Mouse (Mus musculus): ENCODE results near the gene Spp1. TPM values are rescaled to one million over a fixed set of nuclear protein-coding genes. Genes with fewer than 3 reads are reported as not detected.

The Spp1 gene
- total and polyA plus RNA-seq, 3 experiments: 0.36 to 1.7 (median 0.39) TPM

DNA sequence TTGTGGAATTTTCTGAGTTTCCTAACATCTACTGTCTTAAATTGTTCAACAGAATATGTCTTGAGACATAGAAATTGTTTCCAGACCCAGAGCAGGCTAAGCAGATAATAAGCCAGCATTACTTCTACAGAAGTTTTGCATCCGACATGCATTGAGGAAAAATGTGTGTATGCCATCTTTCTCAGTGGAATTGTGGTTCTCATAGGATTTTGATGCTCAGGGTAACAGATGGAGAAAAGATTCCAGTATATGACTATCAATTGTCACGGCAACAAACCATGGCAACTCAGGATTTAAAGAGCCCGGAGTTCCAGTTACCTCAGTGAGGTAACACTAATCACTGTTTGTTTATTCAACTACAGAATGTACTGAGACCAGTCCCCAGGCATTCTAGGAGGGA lies 29.9 kb upstream of the Spp1 start:
- no peak overlapping the region for H3K27ac ChIP-seq
- H3K79me2 ChIP-seq (replicated peaks; ENCODE audit: control insufficient read depth, insufficient read depth, low read length): no peaks in the 10 kb centered on the region
- no peak overlapping the region for H3K4me3 ChIP-seq
- H3K4me1 ChIP-seq (ENCODE audit: control insufficient read depth, insufficient read depth, low read length): no peaks in the 10 kb centered on the region
- no peaks in the 10 kb centered on the region for H3K36me3 ChIP-seq (ENCODE audit: control insufficient read depth, insufficient read depth, low read length)
- H3K9ac ChIP-seq (ENCODE audit: low read depth, low read length): no peak overlapping the region
- intact Hi-C loops (cut with DNase I): no loop called here
- no peaks in the 10 kb centered on the region for H3K27me3 ChIP-seq (ENCODE audit: control insufficient read depth, insufficient read depth, low read length)
- WGBS: 84% methylated on average over 3 of the region's 3 CpGs
- DNase-seq: no peak
- no peak for TF ChIP-seq POLR2A (IDR thresholded peaks at IDR 0.05; ENCODE audit: insufficient read depth, low read depth, low read length)

- Histone ChIP-seq H3K4me3 (no peak overlapping the region), H3K36me3 (ENCODE audit: control insufficient read depth, insufficient read depth, low read length) (no peaks in the 10 kb centered on the region), H3K79me2 (replicated peaks; ENCODE audit: control insufficient read depth, insufficient read depth, low read length) (no peaks in the 10 kb centered on the region), H3K4me1 (ENCODE audit: control insufficient read depth, insufficient read depth, low read length) (no peaks in the 10 kb centered on the region), H3K9ac (ENCODE audit: low read depth, low read length) (no peak overlapping the region), H3K27me3 (ENCODE audit: control insufficient read depth, insufficient read depth, low read length) (no peaks in the 10 kb centered on the region), H3K27ac (no peak overlapping the region)
- 36% methylated on average over 3 of the region's 3 CpGs for WGBS
- intact Hi-C loops (cut with DNase I): no loop called here
- no peak for TF ChIP-seq EP300 (IDR thresholded peaks at IDR 0.05; ENCODE audit: insufficient read depth, low read depth, low read length)
- no peak for TF ChIP-seq POLR2A (IDR thresholded peaks at IDR 0.05; ENCODE audit: insufficient read depth, low read depth, low read length)
- TF ChIP-seq CTCF (IDR thresholded peaks at IDR 0.05): no peak
- DNase-seq: no peak
These were observed 28.2 kb upstream of the Spp1 start for GRCm38 (mm10) chr5:104406756-104407155.

DNA sequence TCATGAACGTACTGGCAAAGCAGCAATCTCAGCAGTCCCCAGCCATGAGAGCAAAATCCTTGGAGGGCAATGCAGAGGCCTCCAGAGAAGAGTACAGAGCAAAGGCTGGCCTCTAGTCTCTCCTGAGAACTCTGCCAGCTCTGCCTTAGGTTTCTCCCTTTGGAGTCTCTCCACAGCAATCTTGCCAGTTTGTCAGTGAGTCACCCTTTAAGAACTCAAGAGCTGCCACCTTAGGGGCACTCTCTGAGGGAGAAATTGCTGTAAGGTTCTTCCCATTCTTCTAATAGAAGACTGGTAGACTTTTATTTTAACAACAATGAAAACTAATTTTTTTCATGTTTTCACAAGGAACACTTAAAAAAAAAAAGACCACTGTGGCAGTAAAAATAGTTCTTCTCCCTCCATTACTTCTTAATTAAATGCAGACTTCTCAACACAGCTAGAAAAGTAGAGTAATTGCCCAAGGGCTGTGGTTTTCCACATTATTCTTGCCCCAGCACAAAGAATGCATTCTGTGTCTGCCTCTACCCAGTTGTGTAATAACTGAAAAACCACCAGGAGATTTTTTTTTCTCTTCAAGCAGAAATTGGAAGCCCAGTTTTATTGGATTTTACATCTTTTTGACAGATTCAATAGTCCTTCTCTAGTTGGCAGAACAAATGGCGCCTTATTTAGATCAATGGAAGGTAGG lies 27.2 kb upstream of the Spp1 start:
- no peaks in the 10 kb centered on the region for H3K4me1 ChIP-seq (ENCODE audit: control insufficient read depth, insufficient read depth, low read length)
- no peak overlapping the region for H3K27ac ChIP-seq
- DNase-seq: no peak
- 60% methylated on average over 2 of the region's 2 CpGs for WGBS
- intact Hi-C loops (cut with DNase I): no loop called here
- no peak overlapping the region for H3K9ac ChIP-seq (ENCODE audit: low read depth, low read length)
- H3K36me3 ChIP-seq (ENCODE audit: control insufficient read depth, insufficient read depth, low read length): no peaks in the 10 kb centered on the region
- no peak overlapping the region for H3K4me3 ChIP-seq
- TF ChIP-seq CTCF (IDR thresholded peaks at IDR 0.05) (no peak), POLR2A (IDR thresholded peaks at IDR 0.05; ENCODE audit: insufficient read depth, low read depth, low read length) (no peak), EP300 (IDR thresholded peaks at IDR 0.05; ENCODE audit: insufficient read depth, low read depth, low read length) (no peak)
- H3K27me3 ChIP-seq (ENCODE audit: control insufficient read depth, insufficient read depth, low read length): no peaks in the 10 kb centered on the region
- no peaks in the 10 kb centered on the region for H3K79me2 ChIP-seq (replicated peaks; ENCODE audit: control insufficient read depth, insufficient read depth, low read length)

GRCm38 (mm10) chr5:104408549-104408948 lies 26.4 kb upstream of the Spp1 start:
- H3K4me1 ChIP-seq (ENCODE audit: control insufficient read depth, insufficient read depth, low read length): no peaks in the 10 kb centered on the region
- H3K9ac ChIP-seq (ENCODE audit: low read depth, low read length): no peak overlapping the region
- no peaks in the 10 kb centered on the region for H3K79me2 ChIP-seq (replicated peaks; ENCODE audit: control insufficient read depth, insufficient read depth, low read length)
- no peak for DNase-seq
- no peaks in the 10 kb centered on the region for H3K27me3 ChIP-seq (ENCODE audit: control insufficient read depth, insufficient read depth, low read length)
- no peak overlapping the region for H3K4me3 ChIP-seq
- WGBS: 93% methylated on average over 7 of the region's 7 CpGs
- intact Hi-C loops (cut with DNase I): no loop called here
- H3K27ac ChIP-seq: no peak overlapping the region
- TF ChIP-seq CTCF (IDR thresholded peaks at IDR 0.05) (no peak), EP300 (IDR thresholded peaks at IDR 0.05; ENCODE audit: insufficient read depth, low read depth, low read length) (no peak), POLR2A (IDR thresholded peaks at IDR 0.05; ENCODE audit: insufficient read depth, low read depth, low read length) (no peak)
- H3K36me3 ChIP-seq (ENCODE audit: control insufficient read depth, insufficient read depth, low read length): no peaks in the 10 kb centered on the region

GRCm38 (mm10) chr5:104415999-104416398 lies 18.9 kb upstream of the Spp1 start:
- 71% methylated on average over 2 of the region's 2 CpGs for WGBS
- Histone ChIP-seq H3K27me3 (ENCODE audit: control insufficient read depth, insufficient read depth, low read length) (no peaks in the 10 kb centered on the region), H3K9ac (ENCODE audit: low read depth, low read length) (no peak overlapping the region), H3K36me3 (ENCODE audit: control insufficient read depth, insufficient read depth, low read length) (no peaks in the 10 kb centered on the region), H3K27ac (no peak overlapping the region), H3K4me1 (ENCODE audit: control insufficient read depth, insufficient read depth, low read length) (no peaks in the 10 kb centered on the region), H3K4me3 (no peak overlapping the region), H3K79me2 (replicated peaks; ENCODE audit: control insufficient read depth, insufficient read depth, low read length) (no peaks in the 10 kb centered on the region)
- intact Hi-C loops (cut with DNase I): no loop called here
- DNase-seq: no peak
- TF ChIP-seq EP300 (IDR thresholded peaks at IDR 0.05; ENCODE audit: insufficient read depth, low read depth, low read length) (no peak), POLR2A (IDR thresholded peaks at IDR 0.05; ENCODE audit: insufficient read depth, low read depth, low read length) (no peak), CTCF (IDR thresholded peaks at IDR 0.05) (no peak)

- H3K4me3 ChIP-seq: no peak overlapping the region
- H3K4me1 ChIP-seq (ENCODE audit: control insufficient read depth, insufficient read depth, low read length): no peaks in the 10 kb centered on the region
- H3K27ac ChIP-seq: no peak overlapping the region
- no peak overlapping the region for H3K9ac ChIP-seq (ENCODE audit: low read depth, low read length)
- 69% methylated on average over 3 of the region's 3 CpGs for WGBS
- H3K27me3 ChIP-seq (ENCODE audit: control insufficient read depth, insufficient read depth, low read length): no peaks in the 10 kb centered on the region
- TF ChIP-seq CTCF (IDR thresholded peaks at IDR 0.05) (no peak), POLR2A (IDR thresholded peaks at IDR 0.05; ENCODE audit: insufficient read depth, low read depth, low read length) (no peak), EP300 (IDR thresholded peaks at IDR 0.05; ENCODE audit: insufficient read depth, low read depth, low read length) (no peak)
- intact Hi-C loops (cut with DNase I): no loop called here
- H3K79me2 ChIP-seq (replicated peaks; ENCODE audit: control insufficient read depth, insufficient read depth, low read length): no peaks in the 10 kb centered on the region
- H3K36me3 ChIP-seq (ENCODE audit: control insufficient read depth, insufficient read depth, low read length): no peaks in the 10 kb centered on the region
- no peak for DNase-seq
These were observed 17.9 kb upstream of the Spp1 start for GRCm38 (mm10) chr5:104417028-104417427.

Measured in heart, adult 2 months (tissue).